Mouse (Mus musculus) ES-Bruce4 (cell line): ENCODE data around the gene Tmem88b. TPM values are rescaled to one million over a fixed set of nuclear protein-coding genes. Genes with fewer than 3 reads are reported as not detected.

Experiments used
- H3K27ac ChIP-seq: 2 replicates; pipeline ENCODE4 v1.5.1; 2012; ENCODE audit warnings: low read length, inconsistent platforms; ENCODE audit not compliant: insufficient read depth
- H3K27me3 ChIP-seq: 2 replicates; pipeline ENCODE4 v1.6.1; 2012; ENCODE audit warnings: mild to moderate bottlenecking, low read length, inconsistent platforms; ENCODE audit not compliant: control insufficient read depth, poor library complexity, insufficient read depth, severe bottlenecking
- H3K36me3 ChIP-seq: 2 replicates; pipeline ENCODE4 v1.6.1; 2012; ENCODE audit warnings: inconsistent platforms, mild to moderate bottlenecking, low read length, moderate library complexity; ENCODE audit not compliant: control insufficient read depth, poor library complexity, insufficient read depth, severe bottlenecking
- H3K4me1 ChIP-seq: one replicate; pipeline ENCODE4 v1.8.1; 2011; ENCODE audit warnings: low read length; ENCODE audit not compliant: control insufficient read depth, insufficient read depth
- H3K4me3 ChIP-seq: 2 replicates; pipeline ENCODE4 v1.5.1; 2011; ENCODE audit warnings: low read depth, mild to moderate bottlenecking, low read length
- H3K9ac ChIP-seq: 2 replicates; pipeline ENCODE4 v1.6.1; 2012; ENCODE audit warnings: low read depth, mild to moderate bottlenecking, inconsistent platforms; ENCODE audit not compliant: poor library complexity, severe bottlenecking
- H3K9me3 ChIP-seq: replicated peaks from 2 replicates; pipeline ENCODE4 v1.6.1; 2012; ENCODE audit warnings: mild to moderate bottlenecking, low read length, inconsistent platforms; ENCODE audit not compliant: control insufficient read depth, poor library complexity, insufficient read depth, severe bottlenecking
- CTCF ChIP-seq: IDR thresholded peaks from one replicate; pipeline ENCODE4 v1.8.1; 2011; ENCODE audit warnings: low read depth, low read length
- EP300 ChIP-seq: IDR thresholded peaks from 2 replicates; pipeline ENCODE4 v1.6.1; 2011; ENCODE audit warnings: low read depth, low read length; ENCODE audit not compliant: insufficient read depth
- POLR2A ChIP-seq: IDR thresholded peaks from one replicate; pipeline ENCODE4 v1.8.1; 2011; ENCODE audit warnings: low read length; ENCODE audit not compliant: insufficient read depth
- polyA plus RNA-seq: library from polyadenylated mRNA; stranded (reverse); fragments of >200 nt; gene quantifications from 2 replicates; pipeline ENCODE4 v1.2.4, GENCODE M21; 2011; ENCODE audit warnings: low read depth; ENCODE audit not compliant: missing spikeins, insufficient read depth, insufficient read length

Gene Tmem88b
- polyA plus RNA-seq, 1 experiment, result 0.40 TPM

- Histone ChIP-seq H3K27ac (no peak overlapping the region), H3K27me3 (no peaks in the 10 kb centered on the region)
Measured at GRCm38 (mm10) chr4:155759862-155760612, 25.6 kb downstream of the Tmem88b start.

GRCm38 (mm10) chr4:155757011-155757410 is 28.7 kb downstream of the Tmem88b start:
- Histone ChIP-seq H3K27ac (no peak overlapping the region), H3K4me1 (no peaks in the 10 kb centered on the region), H3K36me3 (peaks cover 48% of the 10 kb centered on the region), H3K9me3 (no peaks in the 10 kb centered on the region), H3K27me3 (no peaks in the 10 kb centered on the region), H3K9ac (no peak overlapping the region), H3K4me3 (no peak overlapping the region)
- no peak for TF ChIP-seq POLR2A
- no peak for TF ChIP-seq EP300
- no peak for TF ChIP-seq CTCF

More at GRCm38 (mm10) chr4:155759862-155760612, 25.6 kb downstream of the Tmem88b start:
- TF ChIP-seq EP300 (no peak), CTCF (no peak), POLR2A (no peak)
- H3K4me3 ChIP-seq, result peak overlapping the region; percentile 72
- H3K4me1 ChIP-seq, result no peaks in the 10 kb centered on the region
- no peaks in the 10 kb centered on the region for H3K9me3 ChIP-seq
- H3K9ac ChIP-seq, result peak overlapping the region; percentile 72
- H3K36me3 ChIP-seq, result peaks cover 22% of the 10 kb centered on the region

GRCm38 (mm10) chr4:155746575-155747490 is 38.8 kb downstream of the Tmem88b start:
- Histone ChIP-seq H3K36me3 (peaks cover 84% of the 10 kb centered on the region), H3K4me3 (no peak overlapping the region), H3K27ac (no peak overlapping the region), H3K4me1 (no peaks in the 10 kb centered on the region), H3K9me3 (no peaks in the 10 kb centered on the region), H3K27me3 (no peaks in the 10 kb centered on the region), H3K9ac (no peak overlapping the region)
- TF ChIP-seq CTCF, result no peak
- no peak for TF ChIP-seq EP300
- no peak for TF ChIP-seq POLR2A

- no peaks in the 10 kb centered on the region for H3K9me3 ChIP-seq
- no peak overlapping the region for H3K4me3 ChIP-seq
- peaks cover 82% of the 10 kb centered on the region for H3K36me3 ChIP-seq
- H3K27me3 ChIP-seq, result no peaks in the 10 kb centered on the region
- H3K27ac ChIP-seq, result no peak overlapping the region
- no peaks in the 10 kb centered on the region for H3K4me1 ChIP-seq
- no peak overlapping the region for H3K9ac ChIP-seq
- TF ChIP-seq POLR2A, result no peak
Measured at GRCm38 (mm10) chr4:155746036-155746548, 39.6 kb downstream of the Tmem88b start.

- TF ChIP-seq POLR2A, result no peak
- Histone ChIP-seq H3K4me1 (no peaks in the 10 kb centered on the region), H3K27me3 (no peaks in the 10 kb centered on the region), H3K9me3 (no peaks in the 10 kb centered on the region), H3K9ac (no peak overlapping the region), H3K36me3 (peaks cover 73% of the 10 kb centered on the region), H3K4me3 (no peak overlapping the region), H3K27ac (no peak overlapping the region)
Measured at GRCm38 (mm10) chr4:155745136-155745535, 40.5 kb downstream of the Tmem88b start.

GRCm38 (mm10) chr4:155744474-155744873 is 41.2 kb downstream of the Tmem88b start:
- no peaks in the 10 kb centered on the region for H3K9me3 ChIP-seq
- no peak for TF ChIP-seq POLR2A
- TF ChIP-seq EP300, result no peak
- TF ChIP-seq CTCF, result no peak
- no peak overlapping the region for H3K27ac ChIP-seq
- H3K4me1 ChIP-seq, result no peaks in the 10 kb centered on the region
- no peaks in the 10 kb centered on the region for H3K27me3 ChIP-seq
- H3K9ac ChIP-seq, result no peak overlapping the region
- peaks cover 66% of the 10 kb centered on the region for H3K36me3 ChIP-seq
- H3K4me3 ChIP-seq, result no peak overlapping the region
